Mouse (Mus musculus) v-Abl transformed pro-B cells (cell line): ENCODE data around the gene Olfm2.

Experiments used
- in situ Hi-C, 2 experiments: fragments of 400-800 bp; cut with MboI; formaldehyde crosslinking; loops; one replicate each; pipeline ENCODE4 v1.15.1; 2025; ENCODE audit not compliant: unreplicated experiment in 2 of 2

Olfm2 gene

DNA sequence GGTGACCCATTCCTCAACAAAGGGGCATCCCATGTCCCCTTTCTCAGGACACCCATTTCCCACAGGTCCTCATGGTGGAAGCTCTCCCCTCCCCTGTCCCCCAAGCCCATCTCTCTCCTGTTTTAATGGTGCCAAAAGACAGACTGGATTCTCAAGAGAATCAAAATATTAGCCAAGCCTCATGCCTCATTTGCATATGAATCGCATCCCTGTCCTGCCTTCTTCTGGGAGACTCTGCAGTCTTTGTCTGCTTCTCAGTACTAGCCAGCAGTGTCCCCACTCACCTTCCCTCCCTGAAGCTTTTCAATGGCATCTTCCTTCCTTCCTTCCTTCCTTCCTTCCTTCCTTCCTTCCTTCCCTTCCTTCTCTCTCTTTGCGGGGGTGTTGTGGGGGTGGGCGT is 1.5 kb upstream of the Olfm2 start:
- in situ Hi-C loops: loop anchor here (25.0 kb wide), 2 partner anchors 90 to 390 kb away; partner anchors contain the start of genes Cdc37 (in 2 of the 2) and Tyk2 (in 2 of the 2)

DNA sequence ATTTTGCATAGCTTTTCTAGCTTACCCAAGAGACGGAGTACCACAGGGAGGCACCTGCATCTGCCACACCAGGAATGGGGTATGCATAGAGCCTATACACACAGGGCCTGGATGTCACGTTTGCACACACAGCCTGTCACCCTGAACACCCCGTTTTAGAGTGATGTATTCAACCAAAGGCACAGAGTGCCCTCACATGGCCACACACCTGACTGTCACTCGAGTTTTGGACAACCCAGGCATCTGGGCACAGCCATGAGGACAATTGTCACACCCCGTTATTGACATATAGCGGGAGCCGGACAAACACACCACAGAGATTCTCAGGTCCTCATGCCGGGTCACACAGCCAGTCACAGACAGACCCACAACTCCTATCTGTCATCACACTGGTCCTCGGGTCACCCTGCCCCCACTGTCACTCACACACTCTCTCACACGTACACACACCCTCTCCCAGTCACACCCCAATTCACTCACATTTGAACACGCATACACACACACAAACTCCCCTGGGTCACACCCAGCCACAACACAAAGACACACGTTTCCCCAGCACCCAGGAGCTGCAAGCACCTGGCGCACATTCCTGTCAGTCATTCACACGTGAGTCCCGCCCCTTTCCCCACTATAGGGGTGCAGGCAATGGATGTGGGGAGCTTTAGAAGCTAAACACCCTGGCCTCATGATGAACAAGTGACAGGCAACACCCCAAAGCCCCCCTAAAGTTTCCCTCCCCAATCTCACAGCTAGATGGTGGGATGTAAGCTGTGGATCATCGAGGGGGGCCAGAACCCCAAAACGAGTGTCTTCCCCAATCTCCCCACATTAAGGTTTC is 801 bp downstream of the Olfm2 start:
- in situ Hi-C loops: loop anchor here (25.0 kb wide), 2 partner anchors 92 to 392 kb away; partner anchors contain the start of genes Cdc37 (in 2 of the 2) and Tyk2 (in 2 of the 2)

DNA sequence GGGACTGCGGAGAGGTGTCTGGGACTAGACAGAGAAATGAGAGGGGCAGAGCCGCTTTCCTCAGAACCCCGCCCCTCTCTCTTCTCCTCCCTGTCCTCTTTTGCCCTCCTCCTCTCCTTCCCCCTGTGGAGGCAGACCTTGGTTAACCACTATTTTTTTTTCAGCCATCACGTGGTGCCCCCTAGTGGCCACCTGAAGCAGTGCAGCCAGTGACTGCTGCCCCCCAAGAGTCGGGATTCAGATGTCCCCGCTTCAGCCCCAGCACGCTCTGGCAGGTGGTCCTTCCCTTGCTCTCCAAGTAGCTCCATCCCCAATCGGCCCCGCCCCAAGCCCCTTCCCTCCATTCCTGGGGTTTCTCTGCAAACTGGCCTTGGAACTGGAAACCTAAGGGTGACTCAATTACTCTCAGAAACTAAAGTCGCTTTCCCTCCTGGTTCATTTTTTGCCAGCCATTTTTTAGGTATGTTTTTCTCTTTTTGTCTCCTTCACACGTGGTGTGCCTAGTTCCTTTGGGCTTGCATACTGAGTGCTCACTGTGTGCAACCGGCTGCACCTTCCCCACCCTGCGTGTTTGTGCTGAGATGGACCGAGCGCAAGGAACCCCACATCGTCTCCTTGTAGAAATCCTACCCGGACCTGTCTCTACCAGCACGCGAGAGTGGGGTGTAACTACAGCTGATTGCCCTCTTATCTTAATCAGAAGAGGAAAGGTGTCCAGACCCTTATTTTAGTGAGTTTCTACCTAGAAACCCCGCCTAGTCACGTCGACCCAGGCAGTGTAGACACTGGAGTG is 2.0 kb downstream of the Olfm2 start:
- in situ Hi-C loops: loop anchor here (5.0 to 25.0 kb wide), 3 partner anchors 93 to 393 kb away; partner anchors contain the start of genes Cdc37 (in 2 of the 2) and Tyk2 (in 2 of the 2)

DNA sequence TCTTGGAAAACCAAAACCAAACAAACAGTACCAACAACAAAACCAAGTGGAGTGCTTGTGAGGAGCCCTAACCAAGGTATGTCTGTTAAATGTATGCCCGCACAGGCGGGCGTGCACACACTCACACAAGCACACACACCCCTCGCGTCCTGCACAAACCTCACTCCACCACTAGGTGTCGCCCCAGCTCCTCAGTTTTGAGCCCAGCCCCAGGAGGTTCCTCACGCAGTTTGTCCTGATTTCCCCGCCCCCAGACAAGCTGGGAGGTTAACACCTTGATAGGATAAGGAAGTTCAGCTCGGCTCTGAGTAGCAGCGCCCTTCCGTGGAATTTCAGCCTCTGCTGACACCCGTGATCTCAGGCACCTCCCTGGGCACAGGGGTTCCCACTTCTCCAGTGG is 5.7 kb downstream of the Olfm2 start:
- in situ Hi-C loops: loop anchor here (5.0 to 25.0 kb wide), 3 partner anchors 97 to 397 kb away; partner anchors contain the start of genes Cdc37 (in 2 of the 2) and Tyk2 (in 2 of the 2)

- in situ Hi-C loops: loop anchor here (5.0 to 25.0 kb wide), 5 partner anchors 99 to 399 kb away; partner anchors contain the start of genes Cdc37 (in 2 of the 2) and Tyk2 (in 2 of the 2)
Observed at GRCm38 (mm10) chr9:20738251-20738999, 7.7 kb downstream of the Olfm2 start.

DNA sequence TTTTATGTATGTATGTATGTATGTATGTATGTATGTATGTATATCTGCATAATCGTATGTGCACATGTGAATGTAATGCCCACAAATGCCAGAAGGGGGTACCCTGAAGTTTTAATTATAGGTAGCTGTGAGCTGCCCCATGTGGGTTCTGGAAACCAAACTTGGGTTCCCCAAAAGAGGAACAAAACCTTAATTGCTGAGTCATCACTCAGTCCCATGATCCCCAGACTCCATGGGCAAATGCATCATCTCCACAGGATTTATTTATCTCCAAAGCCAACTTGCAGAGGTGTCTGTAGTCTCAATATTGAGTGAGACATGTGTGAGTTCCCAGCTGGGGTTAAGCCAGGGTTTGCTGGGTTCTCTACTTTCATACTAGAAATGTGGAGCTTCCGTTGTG is 8.9 kb downstream of the Olfm2 start:
- in situ Hi-C loops: loop anchor here (5.0 to 25.0 kb wide), 5 partner anchors 100 to 400 kb away; partner anchors contain the start of genes Cdc37 (in 2 of the 2) and Tyk2 (in 2 of the 2)

DNA sequence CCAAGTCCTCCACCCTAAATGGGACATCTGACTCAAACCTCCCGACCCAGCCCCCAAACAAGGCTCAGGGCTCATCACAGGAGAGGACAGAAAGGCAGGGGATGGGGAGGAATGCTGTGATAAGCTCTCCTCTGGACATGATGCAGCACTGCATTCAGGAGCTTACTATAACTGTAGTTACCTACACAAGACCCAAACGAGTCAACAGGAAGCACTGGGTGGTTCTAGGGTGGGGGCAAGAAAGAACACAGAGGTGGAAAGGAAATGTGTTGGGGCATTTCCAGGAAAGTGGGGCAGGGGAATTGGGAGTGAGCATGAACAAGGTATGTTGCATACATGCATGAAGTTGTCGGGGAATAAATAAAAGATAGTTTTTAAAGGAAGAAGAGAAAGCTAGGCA is 11.5 kb downstream of the Olfm2 start:
- in situ Hi-C loops: loop anchor here (5.0 to 25.0 kb wide), 5 partner anchors 103 to 403 kb away; partner anchors contain the start of genes Cdc37 (in 2 of the 2) and Tyk2 (in 2 of the 2)

GRCm38 (mm10) chr9:20731797-20732196 is 14.4 kb downstream of the Olfm2 start:
- in situ Hi-C loops: loop anchor here (10.0 to 25.0 kb wide), 4 partner anchors 106 to 406 kb away; partner anchors contain the start of genes Cdc37 (in 2 of the 2) and Tyk2 (in 2 of the 2)

GRCm38 (mm10) chr9:20729451-20729850 is 16.7 kb downstream of the Olfm2 start:
- in situ Hi-C loops: loop anchor here (25.0 kb wide), 2 partner anchors 108 to 408 kb away; partner anchors contain the start of genes Cdc37 (in 2 of the 2) and Tyk2 (in 2 of the 2)

DNA sequence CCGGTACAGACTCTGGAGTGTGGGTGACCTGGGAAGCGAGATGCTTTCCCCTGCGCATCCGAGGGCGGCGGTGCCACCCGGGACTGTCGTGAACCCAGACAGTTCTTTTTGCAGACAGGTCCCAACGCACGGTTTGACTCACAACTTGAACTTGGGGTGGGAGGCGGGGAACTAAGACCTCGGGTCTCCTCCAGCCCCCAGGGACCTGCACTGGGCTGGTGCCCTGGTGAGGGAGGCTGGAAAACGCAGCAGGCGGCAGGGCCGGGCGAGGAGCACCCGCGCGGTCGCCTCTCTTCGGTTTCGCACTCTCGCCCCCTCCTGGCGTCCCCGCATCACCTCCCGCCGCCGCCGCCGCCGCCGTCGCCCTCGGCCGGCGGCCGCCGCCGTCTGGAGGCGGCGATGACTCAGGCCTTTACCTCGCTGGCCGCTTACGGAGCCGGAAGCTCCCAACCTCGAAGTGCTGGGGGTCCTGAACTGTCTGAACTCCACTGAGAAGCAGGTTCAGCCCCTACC is 18.5 kb downstream of the Olfm2 start:
- in situ Hi-C loops: loop anchor here (25.0 kb wide), 2 partner anchors 110 to 410 kb away; partner anchors contain the start of genes Cdc37 (in 2 of the 2) and Tyk2 (in 2 of the 2)

GRCm38 (mm10) chr9:20726859-20727600 is 19.1 kb downstream of the Olfm2 start:
- in situ Hi-C loops: loop anchor here (25.0 kb wide), 2 partner anchors 110 to 410 kb away; partner anchors contain the start of genes Cdc37 (in 2 of the 2) and Tyk2 (in 2 of the 2)

GRCm38 (mm10) chr9:20726134-20726858 is 19.9 kb downstream of the Olfm2 start:
- in situ Hi-C loops: loop anchor here (25.0 kb wide), 2 partner anchors 111 to 411 kb away; partner anchors contain the start of genes Cdc37 (in 2 of the 2) and Tyk2 (in 2 of the 2)

DNA sequence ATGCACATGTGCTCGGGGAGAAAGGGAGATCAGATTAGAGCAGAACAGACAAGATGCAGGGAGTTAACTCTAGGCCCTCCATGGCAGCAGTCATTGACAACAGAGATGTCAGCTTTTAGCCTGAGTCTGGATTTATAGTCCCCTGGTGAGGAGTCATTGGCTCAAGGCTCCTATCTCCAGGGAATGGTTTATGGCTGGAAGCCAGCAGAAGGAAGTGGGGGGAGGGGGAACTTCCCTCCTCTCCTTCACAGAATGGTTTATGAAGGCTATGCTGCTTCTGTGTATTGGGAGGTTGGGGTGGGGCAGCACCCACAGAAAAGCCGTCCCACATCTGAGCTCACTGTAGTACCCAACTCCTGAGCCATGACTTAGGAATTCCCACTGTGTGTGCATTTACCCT is 24.6 kb downstream of the Olfm2 start:
- in situ Hi-C loops: no loop called here

- in situ Hi-C loops: no loop called here
Observed at GRCm38 (mm10) chr9:20715332-20715731, 30.8 kb downstream of the Olfm2 start.

DNA sequence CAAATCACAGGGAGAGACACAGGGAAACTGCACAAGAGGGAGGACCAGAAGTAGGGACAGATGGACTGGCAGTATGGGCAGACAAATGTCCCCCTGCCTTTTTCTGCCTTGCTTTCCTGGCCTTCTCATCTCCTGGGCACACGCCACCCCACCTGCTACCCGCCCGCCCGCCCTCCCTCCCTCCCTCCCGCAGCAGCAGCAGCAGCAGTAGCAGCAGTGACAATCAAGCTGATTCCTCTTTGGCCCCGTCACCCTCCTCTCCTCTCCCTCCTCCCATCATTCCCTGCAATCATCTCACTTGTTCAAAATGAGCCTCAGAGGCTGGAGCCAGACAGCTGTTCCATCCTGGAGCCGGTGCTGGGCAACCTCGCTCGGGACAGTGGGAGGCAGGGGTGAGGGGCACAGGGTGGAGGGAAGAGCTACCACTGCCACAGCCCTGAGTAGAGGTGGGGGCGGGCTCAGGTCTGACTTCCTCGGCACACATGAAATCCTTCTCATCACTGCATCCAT is 32.6 kb downstream of the Olfm2 start:
- in situ Hi-C loops: no loop called here

DNA sequence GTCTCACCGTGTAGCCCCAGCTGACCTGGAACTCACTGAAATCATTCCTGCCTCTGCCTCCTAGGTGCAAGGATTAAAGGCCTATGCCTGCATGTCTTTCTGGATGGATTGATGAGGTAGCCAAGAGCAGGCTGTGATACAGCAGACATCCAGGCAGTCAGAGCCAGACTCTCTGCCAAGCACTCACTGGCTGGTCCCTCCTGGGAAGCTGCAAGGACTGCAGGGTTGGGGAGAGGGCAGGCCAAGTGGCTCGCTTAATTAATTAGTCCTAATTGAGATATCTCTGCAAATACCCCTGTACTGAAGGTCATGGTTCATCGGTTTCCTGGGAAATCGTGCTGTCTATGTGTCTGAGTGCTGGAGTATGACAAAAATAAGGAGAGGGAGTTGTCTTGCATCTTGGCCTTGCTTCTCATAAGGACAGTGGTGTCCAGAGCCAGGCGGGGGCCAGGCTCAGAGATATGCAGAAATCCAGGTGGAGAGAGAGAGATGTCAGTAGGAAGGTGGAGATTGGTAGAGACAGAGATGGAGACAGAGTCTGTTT is 33.1 kb downstream of the Olfm2 start:
- in situ Hi-C loops: no loop called here

- in situ Hi-C loops: no loop called here
Observed at GRCm38 (mm10) chr9:20710471-20710870, 35.7 kb downstream of the Olfm2 start.
